Mouse (Mus musculus) testis, adult 2 months (tissue): ENCODE measurements around the gene Anapc5.

Experiments used
- CTCF ChIP-seq: fragments of 200-500 bp; IDR thresholded peaks from 2 replicates; pipeline ENCODE4 v1.5.1; 2012; ENCODE audit warnings: low read depth, mild to moderate bottlenecking, inconsistent platforms, low read length, moderate library complexity; ENCODE audit not compliant: control insufficient read depth, insufficient read depth, insufficient replicate concordance
- POLR2A ChIP-seq: fragments of 200-500 bp; IDR thresholded peaks from 2 replicates; pipeline ENCODE4 v1.6.1; 2012; ENCODE audit warnings: low read depth, mild to moderate bottlenecking, inconsistent platforms, low read length, moderate library complexity; ENCODE audit not compliant: control insufficient read depth

DNA sequence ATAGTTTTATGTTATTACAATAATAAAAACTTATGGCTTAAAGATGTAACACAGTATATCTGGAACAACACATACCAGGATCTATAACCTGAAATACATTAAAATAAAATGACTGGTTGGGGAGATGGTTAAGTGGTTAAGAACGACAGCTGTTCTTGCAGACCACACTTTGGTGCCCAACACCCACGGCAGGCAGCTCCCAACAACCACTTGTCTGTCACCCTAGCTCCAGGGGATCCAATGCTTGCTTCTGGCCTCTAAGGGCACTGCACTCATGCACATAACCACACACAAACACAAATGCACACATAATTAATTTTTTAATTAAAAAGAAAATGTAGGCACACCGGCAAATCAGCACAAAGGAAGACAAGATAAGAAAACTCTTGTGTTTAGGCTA lies 8.4 kb downstream of the Anapc5 start:
- TF ChIP-seq CTCF (no peak), POLR2A (no peak)
